Comparison of ENCODE assay signal across 8 mouse cellular contexts in the genomic region with DNA sequence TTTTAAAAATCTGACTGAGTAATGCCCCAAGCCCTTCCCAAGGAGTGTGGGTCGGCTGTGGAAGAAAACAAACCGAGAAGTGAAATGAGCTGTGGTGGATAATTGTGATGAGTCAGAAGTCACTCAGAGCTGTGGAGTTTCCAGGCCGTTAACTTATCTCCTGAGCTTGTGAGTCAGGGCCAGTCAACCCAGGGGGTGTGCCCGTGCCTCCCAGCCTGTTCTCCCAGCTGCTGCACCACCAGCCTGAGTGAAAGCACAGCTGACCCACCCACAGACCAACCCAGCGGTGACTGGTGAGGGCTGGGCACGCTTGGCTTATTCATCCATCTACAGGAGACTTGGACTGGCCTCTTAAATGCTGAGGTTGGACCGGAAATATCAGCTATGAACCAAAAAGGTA. TPM values are rescaled to one million over a fixed set of nuclear protein-coding genes. Genes with fewer than 3 reads are reported as not detected.
DNase-seq lines count a peak whose midpoint lies in the region; ATAC-seq and TF ChIP-seq lines count a peak whose summit lies in the region.

No protein-coding gene starts in this region.

- no peak overlapping the region for H3K9ac ChIP-seq in stomach, postnatal 0 days (ENCODE audit: low read length)

- H3K27me3 ChIP-seq in stomach, postnatal 0 days (ENCODE audit: control insufficient read depth, insufficient read depth, low read length): no peaks in the 10 kb centered on the region

- H3K27ac ChIP-seq in stomach, postnatal 0 days (replicated peaks): peak overlapping the region; percentile 72

- no peak for TF ChIP-seq CTCF in stomach, postnatal 0 days (IDR thresholded peaks at IDR 0.05; ENCODE audit: low read depth)

- 26% methylated on average over 7 of the region's 7 CpGs for WGBS in stomach, postnatal 0 days

- peak; percentile 99 for ATAC-seq in granulocyte monocyte progenitor cell, adult 5-6 weeks (replicated peaks; ENCODE audit: poor library complexity, severe bottlenecking)
- ATAC-seq in stomach, postnatal 0 days (ENCODE audit: low FRiP score, low TSS enrichment): peak; percentile 98

- no peak overlapping the region for H3K4me2 ChIP-seq in stomach, postnatal 0 days (replicated peaks; ENCODE audit: low read depth)

- intact Hi-C loops in left cerebral cortex, postnatal 36 days (cut with DNase I): no loop called here

- H3K9me3 ChIP-seq in stomach, postnatal 0 days (ENCODE audit: control insufficient read depth, low read length): no peaks in the 10 kb centered on the region

- TF ChIP-seq EP300 in stomach, postnatal 0 days (optimal IDR thresholded peaks at IDR 0.05): no peak

- peaks cover 5% of the 10 kb centered on the region for H3K4me1 ChIP-seq in stomach, postnatal 0 days (replicated peaks; ENCODE audit: control insufficient read depth, insufficient read depth)

- no peaks in the 10 kb centered on the region for H3K36me3 ChIP-seq in stomach, postnatal 0 days (ENCODE audit: control insufficient read depth, insufficient read depth, low read length)

- no peak overlapping the region for H3K4me3 ChIP-seq in stomach, postnatal 0 days (ENCODE audit: low read depth, low read length)

- peak; percentile 41 for DNase-seq in urinary bladder, adult 2 months (ENCODE audit: low spot score)
- no peak for DNase-seq in urinary bladder, postnatal 10 days (ENCODE audit: low spot score)
- DNase-seq in kidney, postnatal 14 days: peak; percentile 79
- peak; percentile 91 for DNase-seq in stomach, postnatal 0 days (ENCODE audit: low spot score)
- DNase-seq in left cerebral cortex, adult 8-10 months (ENCODE audit: low spot score in 2 of 2): no peak
- DNase-seq in left cerebral cortex, postnatal 36 days (ENCODE audit: low spot score in 2 of 2): no peak
- DNase-seq in layer of hippocampus, adult 11-12 months (ENCODE audit: low spot score): no peak

RNA-seq across cellular contexts. Expression of gene Sema4b, which starts 19.9 kb away (rescaled TPM):
- polyA plus RNA-seq in urinary bladder, adult 2 months (2012; rRNA removed): 15.8 and 27.2 TPM in 2 replicates
- 6.2 and 6.6 TPM in 2 replicates for total RNA-seq in granulocyte monocyte progenitor cell, adult 5-6 weeks (2014; fragmentation: Nextera tagmentation)
- 3.6 and 4.4 TPM in 2 replicates for total RNA-seq in granulocyte monocyte progenitor cell, adult 5-6 weeks (2017)
- polyA plus RNA-seq in stomach, postnatal 0 days (2015; fragmentation: Nextera tagmentation; extraction: Ambion mirVana): 19.4 and 19.9 TPM in 2 replicates
- 10 to 100 TPM; 18.6 to 22.7 (median 20.6) TPM for total RNA-seq in left cerebral cortex, adult 8-10 months (2022)
- total RNA-seq in left cerebral cortex, postnatal 36 days (2021): 10 to 100 TPM; 16.9 to 19.1 TPM

RNA-seq across cellular contexts. Expression of gene Idh2, which starts 51.5 kb away (rescaled TPM):
- 86.8 and 101 TPM in 2 replicates for polyA plus RNA-seq in urinary bladder, adult 2 months (2012; rRNA removed)
- total RNA-seq in granulocyte monocyte progenitor cell, adult 5-6 weeks (2014; fragmentation: Nextera tagmentation): 259 and 298 TPM in 2 replicates
- total RNA-seq in granulocyte monocyte progenitor cell, adult 5-6 weeks (2017): 338 and 368 TPM in 2 replicates
- polyA plus RNA-seq in stomach, postnatal 0 days (2015; fragmentation: Nextera tagmentation; extraction: Ambion mirVana): 288 TPM in 2 replicates
- 10 to 100 TPM; 61.7 to 68.1 (median 64.0) TPM for total RNA-seq in left cerebral cortex, adult 8-10 months (2022)
- 10 to 100 TPM; 52.2 to 55.6 TPM for total RNA-seq in left cerebral cortex, postnatal 36 days (2021)

Comparison
In these comparisons a context has a peak if more than half of its experiments do, and no peak if none do; other contexts are left out.
1. DNase-seq: peak in urinary bladder, adult 2 months (single experiment), kidney, postnatal 14 days (single experiment) and stomach, postnatal 0 days (single experiment); none in urinary bladder, postnatal 10 days (single experiment), left cerebral cortex, adult 8-10 months (0 of 2), left cerebral cortex, postnatal 36 days (0 of 2) and layer of hippocampus, adult 11-12 months (single experiment).